Mouse (Mus musculus) liver, embryonic 15.5 days (tissue): ENCODE results near the gene Fgf9. TPM values are rescaled to one million over a fixed set of nuclear protein-coding genes. Genes with fewer than 3 reads are reported as not detected.
A peak's percentile ranks its signal among the peaks of the same experiment; 100 is the strongest.

Source experiments
- ATAC-seq: fragments of 200-750 bp; cut with Nextera tagmentation; 2 replicates; pipeline ENCODE4 v1.8.0; 2017; ENCODE audit warnings: moderate number of reproducible peaks, mild to moderate bottlenecking, moderate library complexity; ENCODE audit not compliant: insufficient read depth
- H3K27ac ChIP-seq: fragments of 300-500 bp; sonication (generic); replicated peaks from 2 replicates; pipeline ENCODE4 v1.5.1; 2015; ENCODE audit warnings: mild to moderate bottlenecking, inconsistent platforms
- H3K27me3 ChIP-seq: fragments of 300-500 bp; sonication (generic); 2 replicates; pipeline ENCODE4 v1.6.1; 2015; ENCODE audit warnings: mild to moderate bottlenecking, inconsistent platforms
- H3K36me3 ChIP-seq: fragments of 300-500 bp; sonication (generic); replicated peaks from 2 replicates; pipeline ENCODE4 v1.6.1; 2015; ENCODE audit warnings: moderate library complexity, mild to moderate bottlenecking, inconsistent platforms
- H3K4me1 ChIP-seq: fragments of 300-500 bp; sonication (generic); replicated peaks from 2 replicates; pipeline ENCODE4 v1.6.1; 2015; ENCODE audit warnings: inconsistent platforms
- H3K4me2 ChIP-seq: fragments of 300-500 bp; sonication (generic); 2 replicates; pipeline ENCODE4 v1.6.1; 2015; ENCODE audit warnings: moderate library complexity, mild to moderate bottlenecking, inconsistent platforms
- H3K4me3 ChIP-seq: fragments of 300-500 bp; sonication (generic); replicated peaks from 2 replicates; pipeline ENCODE4 v1.5.1; 2015; ENCODE audit warnings: mild to moderate bottlenecking, inconsistent platforms
- H3K9ac ChIP-seq: fragments of 300-500 bp; sonication (generic); 2 replicates; pipeline ENCODE4 v1.6.1; 2015; ENCODE audit warnings: moderate library complexity, mild to moderate bottlenecking, inconsistent platforms
- H3K9me3 ChIP-seq: fragments of 300-500 bp; sonication (generic); replicated peaks from 2 replicates; pipeline ENCODE4 v1.6.1; 2016; ENCODE audit warnings: inconsistent platforms
- WGBS: fragments of 180-500 bp; shearing (Covaris S2); methylation state at CpG from one replicate; pipeline ENCODE4 v1.1.7; 2015; ENCODE audit warnings: mixed read lengths; ENCODE audit not compliant: insufficient replicate concordance; 5-methylcytosine and 5-hydroxymethylcytosine counted together
- polyA plus RNA-seq: library from polyadenylated mRNA; unstranded; fragments of >200 nt; fragmentation: Nextera tagmentation; extraction: Ambion mirVana; gene quantifications from 2 replicates; pipeline ENCODE4 v1.2.1, GENCODE M21; 2015

Gene Fgf9
- 0.13 and 0.30 TPM in 2 replicates for polyA plus RNA-seq

DNA sequence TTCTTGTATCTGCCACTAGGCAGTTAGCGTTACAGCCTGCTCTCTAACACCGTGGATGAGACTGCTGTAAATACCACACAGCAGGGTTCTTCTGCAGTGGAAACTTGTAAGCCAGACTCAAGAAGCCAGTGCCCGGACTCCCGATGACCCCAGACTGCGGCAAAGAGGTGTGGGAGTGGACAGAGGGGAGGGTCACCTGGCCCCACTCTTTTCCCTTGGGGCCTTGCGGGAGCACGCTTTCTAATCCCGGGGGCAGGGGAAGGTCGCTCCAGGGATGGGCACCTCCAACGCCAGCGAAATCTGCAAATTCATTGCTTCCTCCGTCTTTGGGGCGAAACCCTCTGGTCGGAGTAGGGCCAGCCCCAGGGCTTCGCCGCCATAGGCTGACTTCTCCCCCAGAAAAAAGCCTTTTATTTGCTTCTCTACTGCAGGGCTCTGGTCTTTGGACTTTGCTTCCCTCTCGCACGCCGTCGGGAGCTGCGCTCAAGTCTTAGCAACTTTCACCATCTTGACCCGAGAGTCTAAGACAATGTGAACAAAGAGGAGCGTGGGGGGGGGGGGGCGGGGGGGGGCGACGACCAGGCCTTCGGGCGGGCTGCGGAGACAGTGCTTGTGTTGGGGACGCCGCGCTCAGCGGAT is at the start of gene Fgf9:
TSS of gene Fgf9 (plus strand) at position 67 of the 639 bp plus-strand sequence.
- WGBS = 1% methylated on average over 29 of the region's 33 CpGs
- H3K36me3 ChIP-seq = no peaks in the 10 kb centered on the region
- peaks cover 74% of the 10 kb centered on the region for H3K27me3 ChIP-seq
- peaks cover 13% of the 10 kb centered on the region for H3K4me1 ChIP-seq
- ATAC-seq = no peak
- peak within 1 kb of the TSS; percentile 75 for H3K4me2 ChIP-seq
- H3K9ac ChIP-seq = no peak within 1 kb of the TSS
- H3K4me3 ChIP-seq = peak within 1 kb of the TSS; percentile 54
- H3K27ac ChIP-seq = no peak within 1 kb of the TSS
- no peaks in the 10 kb centered on the region for H3K9me3 ChIP-seq

DNA sequence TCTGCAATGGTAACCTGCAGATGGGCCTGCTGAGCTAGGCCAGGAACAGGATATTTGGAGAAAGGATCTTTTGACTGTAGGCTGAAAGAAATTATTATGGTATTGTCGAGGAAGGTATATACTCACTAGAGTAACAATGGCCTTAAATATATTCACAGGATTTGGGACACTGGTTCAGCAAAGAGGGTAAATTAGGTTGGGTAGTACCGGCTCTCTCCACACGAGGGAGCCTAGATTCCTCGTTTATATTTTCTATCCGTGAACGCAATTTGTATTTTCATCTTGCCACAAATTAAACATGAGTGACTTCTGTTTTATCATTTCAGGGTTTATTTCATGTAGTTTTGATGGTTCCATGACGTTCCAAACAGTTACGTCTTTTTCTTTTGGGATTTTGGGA is 35.8 kb upstream of the Fgf9 start:
- Histone ChIP-seq H3K27me3 (no peaks in the 10 kb centered on the region), H3K36me3 (no peaks in the 10 kb centered on the region), H3K4me3 (no peak overlapping the region), H3K27ac (no peak overlapping the region), H3K9ac (no peak overlapping the region), H3K9me3 (no peaks in the 10 kb centered on the region), H3K4me2 (no peak overlapping the region), H3K4me1 (no peaks in the 10 kb centered on the region)
- 8% methylated on average over 8 of the region's 8 CpGs for WGBS
- ATAC-seq = no peak

DNA sequence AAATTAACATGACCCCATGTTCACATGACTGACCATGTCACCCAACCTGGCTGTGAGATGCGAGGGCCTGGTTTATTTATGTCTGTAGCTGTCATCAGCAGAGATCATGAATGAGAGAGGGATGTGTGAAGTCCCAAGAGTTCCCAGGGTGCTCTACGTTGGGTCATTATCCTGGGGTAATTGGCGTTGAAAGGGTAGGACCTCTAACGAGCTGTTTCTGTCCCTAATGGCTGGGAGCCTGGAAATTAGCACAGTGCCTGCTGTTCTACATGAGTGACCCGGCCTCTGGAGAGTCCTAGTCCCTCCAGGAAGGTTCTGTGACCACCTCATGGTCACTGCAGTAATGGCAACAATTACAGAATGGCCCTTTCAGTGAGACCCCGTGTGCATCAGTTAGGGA is 34.2 kb upstream of the Fgf9 start:
- Histone ChIP-seq H3K27ac (no peak overlapping the region), H3K4me1 (no peaks in the 10 kb centered on the region), H3K4me3 (no peak overlapping the region), H3K9me3 (no peaks in the 10 kb centered on the region), H3K9ac (no peak overlapping the region), H3K27me3 (no peaks in the 10 kb centered on the region), H3K4me2 (no peak overlapping the region), H3K36me3 (no peaks in the 10 kb centered on the region)
- no peak for ATAC-seq
- 35% methylated on average over 6 of the region's 6 CpGs for WGBS

DNA sequence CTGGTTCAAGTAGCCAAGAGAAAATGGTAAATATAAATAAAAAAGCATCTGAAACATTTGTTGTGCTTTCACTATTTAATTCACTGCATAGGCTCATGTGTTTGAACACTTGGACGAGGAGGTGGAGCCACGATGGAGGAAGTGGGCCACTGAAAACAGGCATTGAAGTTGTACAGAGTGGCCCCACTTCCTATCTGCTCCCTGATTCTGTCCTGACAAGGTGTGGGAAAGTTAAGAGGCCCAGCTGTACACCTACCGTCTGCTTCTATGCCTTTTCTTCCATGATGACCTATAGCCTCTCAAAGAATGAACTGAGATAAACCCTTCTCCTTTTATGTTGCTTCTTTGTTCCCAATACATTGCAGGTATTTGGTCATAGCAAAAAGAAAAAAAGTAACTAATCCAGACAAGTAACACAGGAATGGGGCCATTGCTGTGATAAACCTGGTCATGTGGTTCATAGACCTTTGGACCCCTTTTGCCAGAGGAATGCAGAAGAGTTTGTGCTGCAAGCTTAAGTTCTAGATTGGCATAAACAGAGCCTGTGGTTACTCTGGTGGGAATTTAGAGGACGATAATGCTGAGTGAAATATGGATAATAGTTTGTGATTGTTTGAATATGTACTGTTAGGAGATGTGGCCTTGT is 23.6 kb upstream of the Fgf9 start:
- no peak for ATAC-seq
- Histone ChIP-seq H3K27me3 (no peaks in the 10 kb centered on the region), H3K27ac (no peak overlapping the region), H3K9me3 (no peaks in the 10 kb centered on the region), H3K9ac (no peak overlapping the region), H3K36me3 (no peaks in the 10 kb centered on the region), H3K4me2 (no peak overlapping the region), H3K4me1 (no peaks in the 10 kb centered on the region), H3K4me3 (no peak overlapping the region)
- 52% methylated on average over 4 of the region's 4 CpGs for WGBS

DNA sequence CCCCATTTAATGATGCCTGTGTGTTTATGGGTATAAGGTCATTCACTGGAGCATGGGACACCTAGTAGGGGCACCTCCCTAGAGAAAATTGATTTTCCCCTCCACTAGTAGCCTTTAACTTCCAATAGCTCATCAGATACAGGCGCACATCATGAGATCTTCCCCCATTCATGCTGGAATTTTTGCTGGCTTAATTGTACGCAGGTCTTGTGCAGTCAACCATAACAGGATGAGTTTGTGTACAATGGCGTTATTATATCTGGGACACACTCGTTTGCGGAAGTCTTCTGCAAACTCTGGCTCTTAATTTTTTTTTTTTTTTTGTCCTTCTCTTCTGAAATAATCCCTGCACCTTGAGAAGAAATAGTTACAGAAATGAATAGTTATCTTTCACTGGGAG is 19.7 kb upstream of the Fgf9 start:
- Histone ChIP-seq H3K36me3 (no peaks in the 10 kb centered on the region), H3K4me2 (no peak overlapping the region), H3K27ac (no peak overlapping the region), H3K9ac (no peak overlapping the region), H3K9me3 (no peaks in the 10 kb centered on the region), H3K4me1 (no peaks in the 10 kb centered on the region), H3K4me3 (no peak overlapping the region), H3K27me3 (no peaks in the 10 kb centered on the region)
- ATAC-seq = no peak
- WGBS = 74% methylated on average over 5 of the region's 5 CpGs

DNA sequence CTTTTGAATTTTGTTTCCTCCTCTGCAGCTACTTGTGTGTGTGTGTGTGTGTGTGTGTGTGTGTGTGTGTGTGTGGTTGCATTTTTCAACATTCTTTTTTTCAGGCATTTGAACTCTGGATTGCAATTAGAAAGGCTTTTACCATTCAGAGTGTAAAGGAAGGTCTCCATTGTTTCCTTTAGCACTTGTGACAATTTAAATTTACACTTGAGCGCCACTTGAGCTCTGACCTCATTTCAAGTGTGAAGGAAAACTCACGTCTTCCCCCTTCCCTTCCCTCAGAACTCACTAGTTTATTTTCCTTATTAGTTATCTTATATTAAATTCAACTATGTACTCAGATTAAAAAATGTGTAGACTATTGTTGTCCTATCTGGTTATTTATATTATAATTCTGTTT is 2.8 kb upstream of the Fgf9 start:
- Histone ChIP-seq H3K4me3 (no peak overlapping the region), H3K4me2 (no peak overlapping the region), H3K27me3 (peaks cover 44% of the 10 kb centered on the region), H3K27ac (no peak overlapping the region), H3K36me3 (no peaks in the 10 kb centered on the region), H3K9me3 (no peaks in the 10 kb centered on the region), H3K4me1 (peaks cover 5% of the 10 kb centered on the region; the same call in 1 of the 2 replicates), H3K9ac (no peak overlapping the region)
- WGBS = 41% methylated on average over 2 of the region's 2 CpGs
- ATAC-seq = no peak

DNA sequence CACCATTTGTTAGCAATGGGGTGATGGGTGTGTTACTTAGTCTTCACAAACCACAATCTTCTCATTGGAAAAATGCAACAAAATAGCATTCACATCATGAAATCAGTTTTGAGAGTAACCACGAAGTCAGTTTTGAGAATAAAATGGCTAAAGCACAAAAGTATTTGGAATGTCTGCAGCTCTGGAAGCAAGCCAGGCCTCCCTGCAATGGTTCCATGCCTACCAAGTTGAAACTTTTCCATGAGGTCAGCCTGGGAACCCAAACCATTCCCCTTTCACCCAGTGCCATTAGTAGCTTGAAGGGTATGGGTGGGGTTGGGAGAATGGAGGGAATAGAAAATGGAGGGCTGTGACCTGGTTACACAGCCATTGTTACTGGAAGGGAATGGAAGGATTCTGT is 1.7 kb upstream of the Fgf9 start:
- Histone ChIP-seq H3K27me3 (peaks cover 55% of the 10 kb centered on the region), H3K9ac (no peak overlapping the region), H3K36me3 (no peaks in the 10 kb centered on the region), H3K27ac (no peak overlapping the region), H3K9me3 (no peaks in the 10 kb centered on the region), H3K4me1 (peaks cover 9% of the 10 kb centered on the region; the same call in 1 of the 2 replicates), H3K4me3 (no peak overlapping the region), H3K4me2 (no peak overlapping the region)
- ATAC-seq = no peak
- WGBS = 53% methylated on average over 1 of the region's 1 CpGs

DNA sequence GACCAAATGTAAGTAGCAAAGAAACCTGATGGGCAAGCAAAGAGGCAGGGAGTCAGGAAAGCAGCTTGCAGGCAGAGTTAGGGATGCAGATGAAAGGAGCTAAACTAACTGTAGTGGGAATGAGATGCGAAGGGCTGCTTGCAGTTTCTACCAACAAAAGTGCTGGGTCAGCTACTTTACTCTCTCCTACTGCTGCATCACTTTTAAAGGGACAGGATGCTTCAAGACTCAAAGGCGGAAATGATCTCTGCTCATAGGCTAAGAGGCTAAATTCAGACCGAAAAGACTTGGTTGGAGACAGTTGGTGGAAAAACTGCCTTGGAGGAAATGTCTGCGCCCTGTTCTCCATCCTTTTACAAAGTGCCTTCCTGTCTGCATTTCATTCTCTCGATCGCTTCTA is 420 bp upstream of the Fgf9 start:
- Histone ChIP-seq H3K4me2 (peak overlapping the region; percentile 75), H3K4me1 (peaks cover 9% of the 10 kb centered on the region), H3K9me3 (no peaks in the 10 kb centered on the region), H3K27ac (no peak overlapping the region), H3K9ac (no peak overlapping the region), H3K4me3 (no peak overlapping the region), H3K36me3 (no peaks in the 10 kb centered on the region), H3K27me3 (peaks cover 68% of the 10 kb centered on the region)
- under 1% methylated on average over 6 of the region's 6 CpGs for WGBS
- no peak for ATAC-seq

DNA sequence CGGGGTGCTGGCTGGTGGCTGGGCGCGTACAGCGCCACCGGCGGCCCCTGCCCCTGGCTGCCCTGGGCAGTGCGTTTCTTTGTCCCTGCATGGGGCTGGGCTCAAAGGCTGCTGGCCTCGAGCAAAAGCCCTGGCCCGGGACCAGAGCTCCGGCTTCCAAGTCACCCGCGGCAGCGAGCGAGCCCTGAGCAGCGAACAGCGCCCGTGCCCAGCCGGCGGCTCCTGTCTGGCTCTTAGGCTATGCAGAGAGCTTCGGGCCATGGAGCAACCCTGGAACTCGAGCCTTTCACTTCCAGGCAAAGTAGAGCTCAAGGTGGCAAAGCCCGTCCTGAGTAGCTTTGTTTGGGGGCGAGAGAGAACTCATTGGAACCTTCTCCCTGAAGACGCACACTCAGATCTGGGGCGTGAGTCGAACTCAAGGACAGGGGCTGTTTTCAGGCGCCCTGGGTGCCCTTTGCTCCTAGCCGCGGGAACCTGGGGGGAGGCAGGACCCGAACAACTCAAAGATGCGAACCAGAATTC is 834 bp downstream of the Fgf9 start:
- H3K9me3 ChIP-seq = no peaks in the 10 kb centered on the region
- H3K36me3 ChIP-seq = no peaks in the 10 kb centered on the region
- H3K27ac ChIP-seq = no peak overlapping the region
- WGBS = under 1% methylated on average over 31 of the region's 31 CpGs
- peak overlapping the region; percentile 75 for H3K4me2 ChIP-seq
- ATAC-seq = 0 out of 2 replicates have a peak, but pooled peaks have one; percentile 9
- no peak overlapping the region for H3K9ac ChIP-seq
- H3K4me3 ChIP-seq = peak overlapping the region; percentile 54
- peaks cover 19% of the 10 kb centered on the region for H3K4me1 ChIP-seq
- H3K27me3 ChIP-seq = peaks cover 80% of the 10 kb centered on the region

DNA sequence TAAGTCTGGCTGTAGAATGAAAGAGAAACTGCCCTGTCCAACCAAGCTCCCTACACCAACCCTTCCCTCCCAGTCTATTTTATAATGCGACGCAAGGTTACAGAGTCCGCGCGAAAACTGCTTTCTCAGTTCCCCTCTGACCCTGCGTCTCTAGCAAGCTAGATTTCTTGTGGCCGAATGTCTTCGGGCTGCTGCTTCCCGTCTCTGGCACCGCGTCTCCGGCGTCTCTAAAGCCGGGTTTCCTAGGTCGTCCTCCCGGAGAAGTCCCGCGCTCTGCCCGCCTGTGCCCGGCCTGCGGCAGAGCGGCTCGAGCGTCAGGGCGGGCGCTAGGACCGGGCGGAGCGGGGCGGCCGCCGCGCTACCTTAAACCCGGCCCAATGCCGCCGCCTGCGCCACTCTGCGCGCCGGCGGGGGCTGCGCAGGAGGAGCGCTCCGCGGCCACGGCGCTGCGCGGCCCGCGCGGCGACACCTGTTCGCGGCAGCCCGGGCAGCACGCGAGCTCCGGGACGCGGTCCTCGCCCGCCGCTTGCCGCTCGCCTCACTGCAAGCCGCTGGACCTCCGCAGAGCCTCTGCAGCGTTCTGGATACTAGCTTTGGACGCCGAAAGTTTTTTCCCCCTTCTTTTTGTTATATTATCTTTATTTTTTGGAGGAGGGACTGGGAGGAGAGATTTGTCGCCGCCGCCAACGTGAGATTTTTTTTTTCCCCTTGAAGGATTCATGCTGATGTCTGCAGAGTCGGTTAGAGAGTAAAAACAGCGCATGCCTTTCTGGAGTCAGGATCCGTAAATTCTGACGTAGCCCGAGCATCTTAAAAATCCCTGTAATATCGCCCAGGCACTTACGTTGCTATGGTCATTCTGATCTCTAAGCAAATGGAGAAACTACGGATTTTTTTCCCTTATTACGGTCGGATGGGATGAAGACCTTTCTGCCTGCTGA is 1.8 kb downstream of the Fgf9 start:
- peaks cover 23% of the 10 kb centered on the region for H3K4me1 ChIP-seq
- under 1% methylated on average over 85 of the region's 85 CpGs for WGBS
- no peak overlapping the region for H3K27ac ChIP-seq
- H3K36me3 ChIP-seq = no peaks in the 10 kb centered on the region
- H3K27me3 ChIP-seq = peaks cover 89% of the 10 kb centered on the region
- ATAC-seq = peak; percentile 66
- H3K4me3 ChIP-seq = peak overlapping the region; percentile 54
- no peaks in the 10 kb centered on the region for H3K9me3 ChIP-seq
- H3K4me2 ChIP-seq = peak overlapping the region; percentile 75
- H3K9ac ChIP-seq = no peak overlapping the region
